Mouse (Mus musculus) limb, embryonic 14.5 days (tissue): ENCODE measurements around the gene Slc12a9. TPM values are rescaled to one million over a fixed set of nuclear protein-coding genes. Genes with fewer than 3 reads are reported as not detected.

ENCODE experiments used
- ATAC-seq: fragments of 200-750 bp; cut with Nextera tagmentation; 2 replicates; pipeline ENCODE4 v1.8.0; 2017; ENCODE audit warnings: low read depth, moderate number of reproducible peaks, moderate TSS enrichment; ENCODE audit not compliant: low FRiP score
- DNase-seq: peaks from one replicate; pipeline ENCODE4 v3.0.0-alpha.2; 2015; ENCODE audit warnings: low spot score
- H3K27ac ChIP-seq: fragments of 300-500 bp; sonication (generic); replicated peaks from 2 replicates; pipeline ENCODE4 v1.5.1; 2014; ENCODE audit warnings: low read depth, mild to moderate bottlenecking, low read length, moderate library complexity, mixed read lengths
- H3K27me3 ChIP-seq: fragments of 300-500 bp; sonication (generic); 2 replicates; pipeline ENCODE4 v1.6.1; 2014; ENCODE audit warnings: low read length, mixed read lengths; ENCODE audit not compliant: control insufficient read depth, insufficient read depth
- H3K36me3 ChIP-seq: fragments of 300-500 bp; sonication (generic); 2 replicates; pipeline ENCODE4 v1.6.1; 2014; ENCODE audit warnings: mild to moderate bottlenecking, low read length, moderate library complexity, mixed read lengths; ENCODE audit not compliant: control insufficient read depth, insufficient read depth
- H3K4me1 ChIP-seq: fragments of 300-500 bp; sonication (generic); 2 replicates; pipeline ENCODE4 v1.6.1; 2014; ENCODE audit warnings: antibody characterized with exemption, low read length, mixed read lengths; ENCODE audit not compliant: control insufficient read depth, insufficient read depth
- H3K4me2 ChIP-seq: fragments of 300-500 bp; sonication (generic); replicated peaks from 2 replicates; pipeline ENCODE4 v1.6.1; 2014; ENCODE audit warnings: low read depth, mild to moderate bottlenecking, low read length, moderate library complexity; ENCODE audit not compliant: severe bottlenecking
- H3K4me3 ChIP-seq: fragments of 300-500 bp; sonication (generic); replicated peaks from 2 replicates; pipeline ENCODE4 v1.5.1; 2014; ENCODE audit warnings: low read length
- H3K9ac ChIP-seq: fragments of 300-500 bp; sonication (generic); 2 replicates; pipeline ENCODE4 v1.6.1; 2014; ENCODE audit warnings: mild to moderate bottlenecking, low read depth, low read length, moderate library complexity; ENCODE audit not compliant: severe bottlenecking
- H3K9me3 ChIP-seq: fragments of 300-500 bp; sonication (generic); 2 replicates; pipeline ENCODE4 v1.6.1; 2016; ENCODE audit warnings: low read length; ENCODE audit not compliant: control insufficient read depth
- POLR2A ChIP-seq: fragments of 200-500 bp; IDR thresholded peaks from 2 replicates; pipeline ENCODE4 v1.8.0; 2012; ENCODE audit warnings: inconsistent platforms, mild to moderate bottlenecking, moderate library complexity, borderline replicate concordance; ENCODE audit not compliant: insufficient read depth, insufficient read length; ENCODE audit errors: extremely low read depth
- WGBS: fragments of 180-500 bp; shearing (Covaris S2); extraction: QIAGEN DNeasy Blood & Tissue Kit; methylation state at CpG from one replicate; pipeline ENCODE4 v1.1.7; 2014; 5-methylcytosine and 5-hydroxymethylcytosine counted together
- polyA plus RNA-seq, 2 experiments: library from polyadenylated mRNA; depleted of rRNA in 1 of 2; stranded (reverse) in 1 of 2; unstranded in 1 of 2; fragments of >200 nt; fragmentation: Nextera tagmentation in 1 of 2; extraction: Ambion mirVana in 1 of 2; gene quantifications; 2 replicates each; pipeline versions ENCODE4 v1.2.1 to v1.2.3; 2012 to 2014

The Slc12a9 gene
- polyA plus RNA-seq, 2 experiments, result 8.0 to 20.2 TPM

DNA sequence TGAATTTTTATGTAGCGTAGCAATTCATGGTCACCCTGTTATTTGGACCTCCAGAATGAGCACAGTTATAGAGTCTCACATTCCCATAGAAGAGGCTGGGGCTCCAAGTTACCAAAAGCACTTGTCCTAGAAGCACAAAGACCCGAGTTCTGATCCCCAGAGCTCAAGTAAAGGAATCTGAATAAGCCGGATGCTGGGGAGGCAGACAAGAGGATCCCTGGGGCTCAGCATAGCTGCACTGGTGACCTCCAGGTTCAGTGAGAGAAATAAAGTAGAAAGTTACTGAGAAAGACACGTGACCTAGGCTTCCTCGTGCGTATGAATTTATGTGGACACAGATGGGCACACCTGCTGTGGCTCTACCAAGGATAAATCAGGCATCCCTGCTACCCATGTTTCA lies 1.7 kb upstream of the Slc12a9 start:
- no peak overlapping the region for H3K27ac ChIP-seq
- H3K9ac ChIP-seq, result no peak overlapping the region
- H3K36me3 ChIP-seq, result no peaks in the 10 kb centered on the region
- no peak overlapping the region for H3K4me3 ChIP-seq
- 66% methylated on average over 6 of the region's 6 CpGs for WGBS
- no peak overlapping the region for H3K4me2 ChIP-seq
- H3K9me3 ChIP-seq, result no peaks in the 10 kb centered on the region
- no peaks in the 10 kb centered on the region for H3K27me3 ChIP-seq
- no peak for ATAC-seq
- H3K4me1 ChIP-seq, result peaks cover 16% of the 10 kb centered on the region
- no peak for DNase-seq
- TF ChIP-seq POLR2A, result no peak

DNA sequence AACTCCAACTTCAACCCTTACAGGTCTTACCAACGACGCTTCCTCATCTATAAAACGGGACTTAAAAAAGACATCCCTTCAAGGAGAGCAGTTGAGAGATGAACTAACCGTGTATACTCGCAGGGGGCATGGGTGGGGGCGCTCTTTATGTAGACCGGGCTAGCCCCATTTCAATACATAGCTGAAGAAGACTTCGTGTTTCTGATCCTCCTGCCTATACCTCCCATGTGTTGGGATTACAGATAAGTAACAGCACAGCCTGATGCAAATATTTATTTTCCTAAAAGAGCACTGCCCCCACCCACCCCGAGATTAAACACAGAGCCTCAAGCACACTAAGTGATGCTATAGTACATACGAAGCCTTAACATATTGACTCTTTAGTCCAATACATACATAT lies 920 bp upstream of the Slc12a9 start:
- no peak for DNase-seq
- TF ChIP-seq POLR2A, result no peak
- no peaks in the 10 kb centered on the region for H3K27me3 ChIP-seq
- H3K9ac ChIP-seq, result no peak overlapping the region
- H3K4me1 ChIP-seq, result peaks cover 12% of the 10 kb centered on the region
- H3K4me2 ChIP-seq, result no peak overlapping the region
- 0 out of 2 replicates have a peak, but pooled peaks cover 3% of the 10 kb centered on the region for H3K36me3 ChIP-seq
- no peak overlapping the region; the same call in 1 of the 2 replicates for H3K4me3 ChIP-seq
- 58% methylated on average over 10 of the region's 10 CpGs for WGBS
- no peaks in the 10 kb centered on the region for H3K9me3 ChIP-seq
- no peak for ATAC-seq
- H3K27ac ChIP-seq, result no peak overlapping the region

DNA sequence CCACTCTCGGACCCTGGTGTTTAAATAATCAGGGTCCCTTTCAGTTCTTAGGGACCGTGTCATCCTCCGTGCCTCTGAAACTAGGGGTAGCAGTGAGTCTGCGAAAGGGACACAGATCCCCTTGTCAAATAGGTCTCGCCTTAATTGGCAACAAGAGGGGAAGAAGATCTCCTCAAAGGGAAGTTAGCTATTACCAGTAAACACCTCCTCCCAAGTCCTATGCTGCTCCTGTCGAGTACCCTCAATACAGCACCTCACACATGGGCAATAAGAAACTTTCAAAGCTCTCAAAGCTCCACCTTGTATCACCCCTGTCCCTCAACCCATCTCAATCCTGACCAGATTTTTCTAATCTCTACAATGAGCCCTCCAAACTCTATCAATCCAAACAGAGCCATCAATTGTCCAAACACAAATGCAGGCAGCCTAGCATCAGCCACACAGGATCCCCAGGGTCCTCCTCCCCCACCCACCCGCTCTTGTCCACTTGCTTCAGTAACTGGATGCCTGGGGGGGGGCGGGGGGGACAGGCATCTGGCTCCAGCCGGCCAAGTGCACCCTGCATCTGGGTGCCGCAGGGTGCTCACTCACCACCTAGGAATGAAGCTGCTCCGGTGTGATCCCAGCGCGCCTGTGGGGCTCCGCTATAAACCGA lies 413 bp downstream of the Slc12a9 start:
- DNase-seq (no peak), ATAC-seq (peak; percentile 17; the same call in 1 of the 2 replicates)
- no peaks in the 10 kb centered on the region for H3K9me3 ChIP-seq
- H3K9ac ChIP-seq, result peak overlapping the region; percentile 74
- H3K4me2 ChIP-seq, result peak overlapping the region; percentile 95
- H3K36me3 ChIP-seq, result 0 out of 2 replicates have a peak, but pooled peaks cover 6% of the 10 kb centered on the region
- 15% methylated on average over 15 of the region's 15 CpGs for WGBS
- H3K4me3 ChIP-seq, result peak overlapping the region; percentile 67
- TF ChIP-seq POLR2A, result no peak
- H3K4me1 ChIP-seq, result peaks cover 4% of the 10 kb centered on the region; the same call in 1 of the 2 replicates
- H3K27me3 ChIP-seq, result no peaks in the 10 kb centered on the region
- H3K27ac ChIP-seq, result no peak overlapping the region; the same call in 1 of the 2 replicates

DNA sequence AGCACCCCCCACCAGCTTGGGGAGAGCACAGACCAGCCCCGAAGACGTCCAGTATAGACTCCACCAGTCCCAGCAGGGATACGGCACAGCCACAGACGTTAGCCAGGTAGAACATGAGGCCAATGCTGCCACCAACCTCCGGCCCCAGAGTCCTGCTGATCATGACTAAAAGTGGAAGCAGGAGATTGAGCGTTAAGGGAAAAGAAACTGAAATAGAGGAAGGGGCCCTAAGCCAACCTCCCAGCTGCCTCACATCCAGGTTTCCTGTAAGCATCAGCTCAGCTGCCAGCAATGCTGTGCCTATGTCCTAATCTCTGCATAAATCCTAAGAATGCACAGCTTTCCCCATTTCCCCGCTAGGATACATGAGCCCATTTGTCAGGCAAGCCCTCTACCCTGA lies 2.5 kb downstream of the Slc12a9 start:
- H3K4me3 ChIP-seq, result no peak overlapping the region
- TF ChIP-seq POLR2A, result no peak
- DNase-seq (no peak), ATAC-seq (no peak)
- no peaks in the 10 kb centered on the region for H3K4me1 ChIP-seq
- no peaks in the 10 kb centered on the region for H3K27me3 ChIP-seq
- WGBS, result 90% methylated on average over 7 of the region's 7 CpGs
- peaks cover 14% of the 10 kb centered on the region for H3K36me3 ChIP-seq
- H3K9ac ChIP-seq, result no peak overlapping the region
- no peak overlapping the region for H3K4me2 ChIP-seq
- H3K9me3 ChIP-seq, result no peaks in the 10 kb centered on the region
- no peak overlapping the region for H3K27ac ChIP-seq

DNA sequence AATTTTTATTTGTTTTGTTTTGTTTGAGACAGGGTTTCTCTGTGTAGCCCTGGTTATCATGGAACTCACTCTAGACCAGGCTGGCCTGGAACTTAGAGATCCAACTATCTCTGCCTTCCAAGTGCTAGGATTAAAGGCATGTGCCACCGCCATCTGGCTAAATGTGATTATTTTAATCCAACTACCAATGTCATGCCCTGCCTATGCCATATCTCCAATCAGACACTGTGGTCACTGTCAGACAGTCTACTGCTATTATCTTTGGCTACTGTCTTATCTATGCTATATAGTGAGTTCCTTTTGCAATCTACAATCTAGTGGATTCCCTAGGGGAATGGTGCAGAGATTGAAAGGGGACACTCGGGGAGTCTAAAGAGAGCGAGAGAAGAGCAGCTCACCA lies 12.4 kb downstream of the Slc12a9 start:
- 96% methylated on average over 3 of the region's 3 CpGs for WGBS
- peaks cover 67% of the 10 kb centered on the region for H3K36me3 ChIP-seq
- ATAC-seq, result no peak

More for the DNA sequence above, 12.4 kb downstream of the Slc12a9 start:
- H3K4me2 ChIP-seq, result no peak overlapping the region
- no peak overlapping the region for H3K9ac ChIP-seq
- no peak for DNase-seq
- H3K9me3 ChIP-seq, result no peaks in the 10 kb centered on the region
- H3K27ac ChIP-seq, result no peak overlapping the region
- no peaks in the 10 kb centered on the region for H3K4me1 ChIP-seq
- H3K27me3 ChIP-seq, result no peaks in the 10 kb centered on the region
- no peak for TF ChIP-seq POLR2A
- H3K4me3 ChIP-seq, result no peak overlapping the region
